Mouse (Mus musculus): ENCODE measurements around the gene Ptprk.

The Ptprk gene

DNA sequence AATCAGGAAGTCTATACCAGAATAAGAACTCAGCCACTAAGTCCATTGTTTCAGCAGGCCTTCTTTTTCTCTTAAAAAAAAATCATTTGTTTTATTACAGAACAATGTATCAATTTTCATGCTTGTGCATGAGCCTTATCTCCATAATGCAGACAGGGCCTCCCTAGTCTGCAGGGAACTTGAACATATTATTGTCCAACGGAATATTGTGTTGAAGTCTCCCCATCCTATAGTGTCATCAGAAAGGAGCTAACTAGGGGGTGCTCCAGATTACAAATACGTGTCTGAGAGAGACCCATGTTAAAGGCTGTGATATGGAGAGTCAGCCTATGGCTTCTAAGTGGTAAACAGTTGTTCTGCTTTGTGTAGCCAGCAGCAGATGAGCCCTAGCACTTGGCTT is 543.4 kb downstream of the Ptprk start:
- DNase-seq (ENCODE audit: low read depth in 2 of 2, low spot score in 2 of 2), result no peak

DNA sequence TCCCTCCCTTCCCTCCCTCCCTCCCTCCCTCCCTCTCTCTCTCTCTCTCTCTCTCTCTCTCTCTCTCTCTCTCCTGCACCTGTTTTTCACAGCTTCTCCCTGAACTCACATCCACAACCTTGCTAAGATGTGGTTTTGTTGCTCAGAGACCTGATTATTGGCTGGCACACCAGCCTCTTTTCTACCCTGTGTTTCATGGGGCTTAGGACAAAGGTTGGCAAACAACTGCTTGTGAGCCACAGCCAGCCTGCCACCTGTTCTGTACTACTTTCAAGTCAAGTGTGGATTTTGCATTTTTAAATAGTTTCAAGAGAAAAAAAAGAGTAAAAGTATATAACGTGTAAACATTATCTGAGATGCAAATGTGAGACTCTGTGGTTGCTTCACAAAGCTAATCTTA is 544.8 kb downstream of the Ptprk start:
- DNase-seq (ENCODE audit: low read depth in 2 of 2, low spot score in 2 of 2), result peak; percentile 11 to 17

DNA sequence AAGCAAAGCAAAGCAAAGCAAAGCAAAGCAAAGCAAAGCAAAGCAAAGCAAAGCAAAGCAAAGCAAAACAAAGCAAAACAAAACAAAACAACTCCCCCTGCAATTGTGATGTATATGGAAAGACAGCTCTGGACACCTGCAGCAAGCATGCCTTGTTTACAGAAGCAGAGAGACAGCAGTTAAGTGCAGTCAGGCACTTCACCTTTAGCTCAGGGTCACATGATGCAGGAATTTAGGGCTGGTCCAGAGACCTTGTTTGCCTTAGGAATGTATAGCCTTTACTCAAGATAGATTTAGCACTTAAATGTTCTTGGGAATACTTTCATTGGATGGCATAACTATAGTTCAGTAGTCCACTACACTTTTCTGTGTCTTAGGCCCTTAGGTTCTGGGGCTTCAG is 561.5 kb downstream of the Ptprk start:
- DNase-seq (ENCODE audit: low read depth in 2 of 2, low spot score in 2 of 2), result no peak

DNA sequence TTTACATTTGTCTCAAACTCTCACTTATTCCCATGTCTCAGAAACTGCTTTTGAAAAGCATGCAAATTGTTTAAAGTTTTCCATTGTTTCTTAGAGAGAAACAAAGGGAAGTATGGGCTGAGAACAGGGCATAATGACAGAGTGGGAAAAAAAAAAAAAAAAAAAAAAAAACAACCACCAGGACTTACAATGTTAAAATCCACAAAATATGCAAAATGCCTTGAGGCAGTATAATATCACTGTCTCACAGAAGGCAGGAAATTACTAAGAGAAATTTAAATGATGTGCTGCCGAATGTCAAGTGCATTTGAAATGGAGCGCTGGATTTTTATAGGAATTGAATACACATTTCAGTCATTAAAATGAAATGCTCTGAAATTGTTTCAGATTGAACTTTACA is 567.3 kb downstream of the Ptprk start:
- no peak for DNase-seq (ENCODE audit: low read depth in 2 of 2, low spot score in 2 of 2)
